Mouse (Mus musculus) heart, embryonic 16.5 days (tissue): ENCODE data around the gene Chchd6. TPM values are rescaled to one million over a fixed set of nuclear protein-coding genes. Genes with fewer than 3 reads are reported as not detected.

Source experiments
- ATAC-seq: fragments of 200-750 bp; cut with Nextera tagmentation; replicated peaks from 2 replicates; pipeline ENCODE4 v1.8.0; 2017; ENCODE audit warnings: moderate number of reproducible peaks; ENCODE audit not compliant: insufficient read depth, low FRiP score; ENCODE audit errors: extremely low read depth
- H3K27ac ChIP-seq: fragments of 300-500 bp; sonication (generic); 2 replicates; pipeline ENCODE4 v1.5.1; 2014; ENCODE audit warnings: mild to moderate bottlenecking, low read length, control low read depth, moderate library complexity
- H3K27me3 ChIP-seq: fragments of 300-500 bp; sonication (generic); 2 replicates; pipeline ENCODE4 v1.6.1; 2014; ENCODE audit warnings: low read length, mixed read lengths; ENCODE audit not compliant: control insufficient read depth, insufficient read depth
- H3K36me3 ChIP-seq: fragments of 300-500 bp; sonication (generic); 2 replicates; pipeline ENCODE4 v1.6.1; 2014; ENCODE audit not compliant: control insufficient read depth, insufficient read depth
- H3K4me1 ChIP-seq: fragments of 300-500 bp; sonication (generic); 2 replicates; pipeline ENCODE4 v1.6.1; 2014; ENCODE audit warnings: low read length, mixed read lengths; ENCODE audit not compliant: control insufficient read depth, insufficient read depth
- H3K4me2 ChIP-seq: fragments of 300-500 bp; sonication (generic); 2 replicates; pipeline ENCODE4 v1.6.1; 2014; ENCODE audit warnings: low read depth, mild to moderate bottlenecking, control low read depth, low read length
- H3K4me3 ChIP-seq: fragments of 300-500 bp; sonication (generic); 2 replicates; pipeline ENCODE4 v1.5.1; 2014; ENCODE audit warnings: mild to moderate bottlenecking, control low read depth, low read length
- H3K9ac ChIP-seq: fragments of 300-500 bp; sonication (generic); 2 replicates; pipeline ENCODE4 v1.6.1; 2014; ENCODE audit warnings: low read length, control low read depth
- H3K9me3 ChIP-seq: fragments of 300-500 bp; sonication (generic); replicated peaks from 2 replicates; pipeline ENCODE4 v1.6.1; 2016; ENCODE audit warnings: low read length; ENCODE audit not compliant: control insufficient read depth
- WGBS: fragments of 180-500 bp; shearing (Covaris S2); extraction: QIAGEN DNeasy Blood & Tissue Kit; methylation state at CpG from one replicate; pipeline ENCODE4 v1.1.7; 2014; 5-methylcytosine and 5-hydroxymethylcytosine counted together
- polyA plus RNA-seq: library from polyadenylated mRNA; unstranded; fragments of >200 nt; fragmentation: Nextera tagmentation; extraction: Ambion mirVana; gene quantifications from 2 replicates; pipeline ENCODE4 v1.2.1, GENCODE M21; 2015

Gene Chchd6
- polyA plus RNA-seq, 1 experiment from 2014 or later: 58.1 TPM

DNA sequence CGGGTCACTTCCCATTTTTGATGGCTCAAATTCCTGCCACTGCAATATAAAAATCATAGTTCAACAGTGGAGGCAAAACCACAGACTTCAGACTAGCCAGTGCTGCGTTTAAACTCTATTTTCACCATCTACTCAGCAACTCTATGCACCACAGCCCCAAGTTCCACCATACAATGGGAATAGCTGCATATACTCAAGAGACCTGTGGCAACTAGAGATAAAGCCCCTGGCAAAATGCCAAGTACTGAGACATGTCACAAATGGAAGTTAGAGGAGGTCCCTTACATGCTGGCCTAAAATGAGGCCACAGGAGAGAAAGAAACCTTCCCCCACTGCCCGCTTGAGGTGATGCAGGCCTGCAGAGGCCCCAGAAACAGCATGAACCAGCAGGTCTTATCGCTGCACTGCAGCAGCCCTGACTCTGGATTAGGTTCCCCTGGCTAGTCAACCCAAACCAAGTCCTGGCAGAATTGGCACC, 139.9 kb downstream of the Chchd6 start:
- Histone ChIP-seq H3K4me1 (peaks cover 31% of the 10 kb centered on the region), H3K4me2 (no peak overlapping the region), H3K27me3 (no peaks in the 10 kb centered on the region), H3K9ac (no peak overlapping the region), H3K4me3 (no peak overlapping the region), H3K27ac (peak overlapping the region; percentile 76), H3K9me3 (no peaks in the 10 kb centered on the region), H3K36me3 (no peaks in the 10 kb centered on the region)
- ATAC-seq: peak; percentile 79
- WGBS: 30% methylated on average over 4 of the region's 4 CpGs

DNA sequence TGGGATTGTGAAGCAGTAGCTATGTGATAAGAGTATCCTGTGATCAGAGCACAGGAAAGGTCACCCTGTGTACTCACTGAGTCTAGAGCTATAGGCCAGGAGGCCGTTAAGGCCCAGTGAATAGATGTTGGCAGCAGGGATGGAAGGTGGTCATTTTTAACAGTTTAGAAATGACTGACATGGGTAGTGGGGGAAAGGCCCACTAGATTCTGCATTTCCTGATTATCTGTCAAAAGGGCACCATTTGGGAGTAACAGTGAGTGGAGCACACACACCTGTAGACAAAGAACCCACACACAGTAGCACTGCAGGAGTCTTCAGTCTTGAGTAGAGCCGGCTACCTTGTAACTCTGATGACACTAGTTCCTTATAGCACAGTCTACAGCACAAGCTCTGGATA, 141.0 kb downstream of the Chchd6 start:
- Histone ChIP-seq H3K4me1 (peaks cover 31% of the 10 kb centered on the region), H3K9me3 (no peaks in the 10 kb centered on the region)
- ATAC-seq: no peak

DNA sequence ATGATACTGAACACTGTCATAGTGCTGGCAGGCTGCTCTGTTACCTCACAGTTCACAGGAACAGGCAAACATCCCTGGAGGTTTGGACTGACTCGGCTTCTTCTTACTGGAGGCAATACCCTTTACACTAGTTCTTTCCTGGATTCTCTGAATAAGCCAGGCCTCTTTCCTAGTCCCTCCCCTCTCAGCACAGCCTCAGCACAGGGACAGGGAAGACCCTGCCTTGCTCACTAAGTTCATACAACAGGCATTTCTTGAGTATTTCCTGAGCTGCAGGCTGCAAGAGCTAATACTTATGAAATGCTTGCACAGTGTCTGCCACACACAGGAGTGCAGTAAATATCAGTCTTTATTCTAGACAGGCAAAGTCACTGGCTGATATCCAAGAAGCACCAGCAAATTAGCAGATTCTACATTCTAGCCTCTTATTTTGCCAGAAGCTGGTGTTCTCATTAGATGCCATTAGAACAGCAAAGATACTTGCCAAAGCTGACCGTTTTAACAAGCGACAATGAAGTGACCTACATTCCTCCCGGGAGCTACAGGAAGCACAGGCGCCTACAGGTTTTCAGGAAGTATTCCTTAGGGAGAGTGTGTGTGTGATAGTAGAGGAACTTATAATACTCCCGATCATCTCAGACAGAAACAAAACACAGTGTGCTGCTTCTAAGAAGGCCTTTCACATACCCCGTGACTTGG, 142.3 kb downstream of the Chchd6 start:
- no peaks in the 10 kb centered on the region for H3K36me3 ChIP-seq
- H3K4me2 ChIP-seq: no peak overlapping the region
- H3K9ac ChIP-seq: no peak overlapping the region
- no peaks in the 10 kb centered on the region for H3K27me3 ChIP-seq
- ATAC-seq: peak; percentile 31; the same call in 1 of the 2 replicates
- H3K27ac ChIP-seq: peak overlapping the region; percentile 36
- no peaks in the 10 kb centered on the region for H3K9me3 ChIP-seq
- H3K4me1 ChIP-seq: peaks cover 31% of the 10 kb centered on the region
- no peak overlapping the region for H3K4me3 ChIP-seq
- 25% methylated on average over 7 of the region's 7 CpGs for WGBS

More for the DNA sequence above, 141.0 kb downstream of the Chchd6 start:
- no peaks in the 10 kb centered on the region for H3K36me3 ChIP-seq
- no peak overlapping the region for H3K27ac ChIP-seq
- no peak overlapping the region for H3K4me2 ChIP-seq
- no peak overlapping the region for H3K4me3 ChIP-seq
- H3K9ac ChIP-seq: no peak overlapping the region
- 78% methylated on average over 2 of the region's 2 CpGs for WGBS
- H3K27me3 ChIP-seq: no peaks in the 10 kb centered on the region

DNA sequence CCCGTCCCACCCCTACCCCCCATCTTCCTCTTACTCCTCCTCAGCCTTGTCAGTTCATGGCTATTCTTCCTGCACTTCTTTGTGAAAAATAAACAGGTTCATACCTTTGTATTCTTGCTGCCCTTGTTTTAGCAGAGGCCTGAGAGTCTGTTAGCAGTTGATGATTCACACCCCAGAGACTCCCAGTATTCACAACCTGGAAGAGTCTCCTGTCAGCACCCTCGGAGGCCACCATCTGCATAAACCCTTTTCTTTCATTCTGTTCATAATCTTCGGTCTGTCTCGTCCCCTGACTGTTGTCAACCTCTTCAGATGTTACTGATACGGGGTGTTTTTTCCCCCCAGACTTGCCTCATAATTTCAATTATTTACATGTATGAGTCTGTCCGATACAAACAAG, 143.1 kb downstream of the Chchd6 start:
- H3K4me1 ChIP-seq: peaks cover 31% of the 10 kb centered on the region
- no peak overlapping the region for H3K27ac ChIP-seq
- ATAC-seq: no peak
- H3K9me3 ChIP-seq: no peaks in the 10 kb centered on the region
- no peaks in the 10 kb centered on the region for H3K36me3 ChIP-seq
- H3K4me2 ChIP-seq: no peak overlapping the region
- no peak overlapping the region for H3K4me3 ChIP-seq
- no peak overlapping the region for H3K9ac ChIP-seq
- H3K27me3 ChIP-seq: no peaks in the 10 kb centered on the region
- 74% methylated on average over 6 of the region's 6 CpGs for WGBS

DNA sequence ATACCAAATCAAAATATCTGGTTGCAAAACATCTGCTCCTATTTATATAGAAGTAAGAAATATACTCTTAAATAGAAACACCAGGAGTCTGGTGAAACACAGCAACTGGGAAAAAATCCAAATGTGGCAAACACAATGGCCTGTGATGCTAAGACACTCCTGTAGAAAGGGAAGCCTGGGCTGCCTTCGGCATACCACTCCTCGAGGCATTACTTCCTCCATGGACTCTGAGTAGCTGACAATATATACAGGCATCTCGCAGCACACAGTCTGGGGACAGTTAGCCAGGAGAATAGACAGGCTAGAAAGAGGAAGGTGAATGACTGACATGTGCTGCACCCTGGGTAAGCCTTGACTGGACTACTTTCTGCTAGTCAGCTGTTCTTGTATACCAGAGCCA, 146.7 kb downstream of the Chchd6 start:
- Histone ChIP-seq H3K9ac (no peak overlapping the region), H3K27me3 (no peaks in the 10 kb centered on the region), H3K27ac (no peak overlapping the region), H3K36me3 (no peaks in the 10 kb centered on the region), H3K4me3 (no peak overlapping the region), H3K4me1 (peaks cover 10% of the 10 kb centered on the region), H3K4me2 (no peak overlapping the region), H3K9me3 (no peaks in the 10 kb centered on the region)
- 67% methylated on average over 3 of the region's 3 CpGs for WGBS
- ATAC-seq: no peak

DNA sequence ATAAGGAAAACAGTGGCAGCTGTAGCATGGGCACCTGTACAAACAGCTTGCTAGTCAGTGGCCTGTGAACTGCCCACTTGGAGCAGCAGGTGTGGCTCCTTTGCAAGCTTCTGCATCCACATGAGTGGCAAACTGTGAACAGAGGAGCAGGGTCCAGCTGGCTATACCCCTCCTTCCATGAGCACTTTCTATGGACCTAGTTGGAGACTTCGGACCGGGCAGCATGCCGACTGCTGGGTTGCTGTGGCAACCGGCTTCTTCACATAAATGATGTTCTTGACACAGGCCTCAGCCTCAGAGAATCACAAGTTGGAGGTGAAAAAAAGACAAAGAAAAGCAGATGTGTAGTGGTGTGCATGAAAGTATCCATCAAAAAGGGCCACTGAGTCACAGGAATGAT, 154.8 kb downstream of the Chchd6 start:
- no peaks in the 10 kb centered on the region for H3K27me3 ChIP-seq
- WGBS: 88% methylated on average over 4 of the region's 4 CpGs
- no peaks in the 10 kb centered on the region for H3K4me1 ChIP-seq
- no peak overlapping the region for H3K27ac ChIP-seq
- no peaks in the 10 kb centered on the region for H3K36me3 ChIP-seq
- H3K4me2 ChIP-seq: no peak overlapping the region
- H3K4me3 ChIP-seq: no peak overlapping the region
- no peaks in the 10 kb centered on the region for H3K9me3 ChIP-seq
- no peak overlapping the region for H3K9ac ChIP-seq
- ATAC-seq: no peak

DNA sequence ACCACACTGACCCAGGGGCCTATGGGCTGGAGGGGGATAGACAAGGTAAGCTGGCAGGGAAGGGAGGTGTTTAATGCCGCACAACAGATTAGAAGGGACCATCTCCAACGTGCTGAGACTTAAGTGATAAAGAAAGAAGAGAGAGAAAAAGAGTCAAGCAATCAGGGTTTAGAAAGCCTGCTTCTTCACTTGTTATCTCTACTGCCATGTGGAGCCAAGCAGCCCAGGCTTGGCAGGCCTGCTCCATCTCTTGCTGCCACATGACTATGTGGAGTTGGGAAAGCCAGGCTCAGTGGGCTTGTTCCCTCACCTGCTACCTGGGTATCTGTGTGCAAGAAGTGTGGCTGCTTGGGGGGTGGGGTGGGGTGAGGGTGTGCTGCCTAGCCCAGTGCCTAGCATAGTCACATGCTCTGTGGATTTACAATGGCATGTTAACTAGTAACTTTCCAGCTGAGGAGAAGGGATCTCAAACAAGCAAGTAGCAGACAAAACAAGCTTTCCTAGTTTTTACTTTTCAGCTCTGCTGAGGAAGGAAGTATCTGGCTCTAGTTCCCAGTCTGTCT, 163.5 kb downstream of the Chchd6 start:
- Histone ChIP-seq H3K36me3 (no peaks in the 10 kb centered on the region), H3K4me3 (no peak overlapping the region), H3K4me2 (no peak overlapping the region), H3K4me1 (no peaks in the 10 kb centered on the region), H3K9me3 (no peaks in the 10 kb centered on the region), H3K27me3 (no peaks in the 10 kb centered on the region), H3K9ac (no peak overlapping the region), H3K27ac (no peak overlapping the region)
- WGBS: 49% methylated on average over 2 of the region's 2 CpGs
- no peak for ATAC-seq

DNA sequence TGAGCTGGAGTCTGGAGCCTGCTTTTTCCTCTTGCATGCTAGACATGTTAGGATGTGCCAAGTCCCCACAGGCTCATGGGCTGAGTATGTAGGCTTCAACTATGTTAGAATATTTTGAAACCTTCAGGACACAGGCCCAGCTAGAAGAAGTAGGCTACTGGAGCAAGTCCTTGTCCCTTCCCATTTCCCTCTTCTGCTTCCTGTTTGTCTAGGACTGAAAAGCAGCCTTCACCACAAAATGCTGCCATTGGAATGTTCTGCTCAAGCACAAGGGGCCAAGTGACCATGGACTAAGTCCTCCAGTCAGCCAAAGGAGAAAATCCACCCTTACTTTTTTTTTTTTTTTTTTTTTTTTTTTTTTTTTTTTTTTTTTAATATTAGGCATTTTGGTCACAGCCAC, 164.7 kb downstream of the Chchd6 start:
- Histone ChIP-seq H3K4me1 (no peaks in the 10 kb centered on the region), H3K4me2 (no peak overlapping the region), H3K9ac (no peak overlapping the region), H3K36me3 (no peaks in the 10 kb centered on the region), H3K9me3 (no peaks in the 10 kb centered on the region), H3K27me3 (no peaks in the 10 kb centered on the region), H3K27ac (no peak overlapping the region), H3K4me3 (no peak overlapping the region)
- ATAC-seq: no peak

DNA sequence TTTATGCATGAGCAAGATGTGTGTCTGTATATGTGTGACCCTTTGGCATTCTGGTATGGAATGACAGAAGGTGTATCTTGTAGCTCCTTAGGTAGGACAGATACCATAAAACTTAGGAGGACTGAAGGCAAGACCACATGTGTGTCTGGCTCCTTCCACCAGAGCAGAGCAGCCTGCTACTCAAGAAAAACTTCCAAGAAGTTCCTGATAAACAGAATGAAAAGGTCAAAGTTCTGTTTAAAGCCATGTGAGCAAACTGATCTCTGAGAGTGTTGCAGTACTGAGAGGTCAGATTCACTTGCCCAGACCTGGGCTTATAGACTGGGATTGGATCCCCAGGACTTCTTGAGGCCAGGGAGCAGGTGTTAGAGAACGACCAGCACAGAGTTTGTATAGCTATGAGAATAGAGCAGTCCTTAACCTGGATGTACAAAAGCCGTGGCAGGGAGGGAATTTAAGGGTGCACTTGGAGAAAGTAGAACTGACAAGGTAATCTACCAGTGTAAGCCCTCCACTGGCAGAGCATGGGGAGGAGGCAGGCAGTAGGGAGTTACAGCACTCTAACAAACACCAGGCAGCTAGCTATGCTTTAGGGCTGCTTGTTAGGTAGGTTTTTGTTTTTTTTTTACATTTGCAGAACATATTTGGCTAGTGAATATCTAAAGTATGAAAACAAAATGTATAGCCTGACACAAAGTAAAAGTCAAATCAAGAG, 166.6 kb downstream of the Chchd6 start:
- Histone ChIP-seq H3K4me3 (no peak overlapping the region), H3K4me2 (no peak overlapping the region), H3K27me3 (no peaks in the 10 kb centered on the region), H3K9me3 (no peaks in the 10 kb centered on the region), H3K4me1 (no peaks in the 10 kb centered on the region), H3K27ac (no peak overlapping the region), H3K36me3 (no peaks in the 10 kb centered on the region), H3K9ac (no peak overlapping the region)
- 63% methylated on average over 2 of the region's 2 CpGs for WGBS
- ATAC-seq: no peak
